Mouse (Mus musculus) erythroblast, adult 5-6 weeks (primary cell): Measurements from ENCODE around the gene Gm17019. TPM values are rescaled to one million over a fixed set of nuclear protein-coding genes. Genes with fewer than 3 reads are reported as not detected.
"Not testable (repeated sequence)": the region's sequence is repeated elsewhere in the genome, so short reads cannot be mapped to it uniquely, and the experiment has no call there.

ENCODE experiments used
- ATAC-seq: replicated peaks from 2 replicates; pipeline ENCODE4 v1.8.0; 2016; ENCODE audit warnings: moderate number of reproducible peaks, mild to moderate bottlenecking, moderate TSS enrichment, inconsistent platforms; ENCODE audit not compliant: poor library complexity, low FRiP score, severe bottlenecking
- total RNA-seq, 2 experiments: library from RNA; stranded (forward) in 1 of 2; stranded (reverse) in 1 of 2; fragments of 150-400 nt in 1 of 2; fragments of 200-764, 138-1000 nt in 1 of 2; gene quantifications; 2 replicates each; pipeline versions ENCODE4 v1.2.3 to v1.2.4; 2015 to 2017; ENCODE audit warnings: low replicate concordance in 2 of 2

Gene Gm17019
- total RNA-seq, 2 experiments from 2014 or later = not detected

- ATAC-seq = not testable (repeated sequence)
Observed at GRCm38 (mm10) chr5:14998077-14998476, 34.7 kb downstream of the Gm17019 start.

GRCm38 (mm10) chr5:14997556-14997955 lies 35.2 kb downstream of the Gm17019 start:
- ATAC-seq = not testable (repeated sequence)

GRCm38 (mm10) chr5:14996670-14997249 lies 36.0 kb downstream of the Gm17019 start:
- ATAC-seq = not testable (repeated sequence)

DNA sequence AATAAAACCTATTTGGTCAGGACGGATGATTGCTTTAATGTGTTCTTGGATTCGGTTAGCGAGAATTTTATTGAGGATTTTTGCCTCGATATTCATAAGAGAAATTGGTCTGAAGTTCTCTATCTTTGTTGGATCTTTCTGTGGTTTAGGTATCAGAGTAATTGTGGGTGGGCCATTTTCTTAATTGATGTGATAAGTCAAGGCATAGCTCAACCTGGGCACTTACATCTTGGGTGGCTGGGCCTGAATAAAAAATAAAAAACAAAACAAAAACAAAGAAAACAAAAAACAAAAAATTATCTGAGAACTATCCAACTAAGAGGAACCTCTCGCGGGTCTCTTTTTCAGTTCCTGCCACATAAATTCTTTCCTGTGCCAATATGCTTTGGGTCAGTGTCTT lies 38.7 kb downstream of the Gm17019 start:
- not testable (repeated sequence) for ATAC-seq

GRCm38 (mm10) chr5:14990375-14991158 lies 42.2 kb downstream of the Gm17019 start:
- ATAC-seq = not testable (repeated sequence)

GRCm38 (mm10) chr5:14986649-14987387 lies 46.0 kb downstream of the Gm17019 start:
- not testable (repeated sequence) for ATAC-seq

Other genes with a start within 250 kb of the Gm17019 start
- not detected in 2 replicates for gene Gm9758, start 118.1 kb downstream of the Gm17019 start, total RNA-seq (2015; ENCODE audit: low replicate concordance)
- gene Gm9758, start 118.1 kb downstream of the Gm17019 start, total RNA-seq (2017; ENCODE audit: low replicate concordance) = not detected in 2 replicates
- gene Speer4e, start 94.6 kb downstream of the Gm17019 start, total RNA-seq (2015; ENCODE audit: low replicate concordance) = not detected in 2 replicates
- not detected in 2 replicates for gene Speer4e, start 94.6 kb downstream of the Gm17019 start, total RNA-seq (2017; ENCODE audit: low replicate concordance)
- gene Gm10354, start 54.1 kb downstream of the Gm17019 start, total RNA-seq (2015; ENCODE audit: low replicate concordance) = not detected in 2 replicates
- gene Gm10354, start 54.1 kb downstream of the Gm17019 start, total RNA-seq (2017; ENCODE audit: low replicate concordance) = not detected in 2 replicates